Mouse (Mus musculus) thymus, adult 2 months (tissue): ENCODE results near the gene Cdh13.

Experiments used
- CTCF ChIP-seq: fragments of 200-500 bp; IDR thresholded peaks from 2 replicates; pipeline ENCODE4 v1.5.1; 2012; ENCODE audit warnings: mild to moderate bottlenecking, control low read depth, low read length, moderate library complexity, borderline replicate concordance; ENCODE audit not compliant: control insufficient read depth, poor library complexity, insufficient read depth; ENCODE audit errors: extremely low read depth
- POLR2A ChIP-seq: fragments of 200-500 bp; IDR thresholded peaks from 2 replicates; pipeline ENCODE4 v1.6.1; 2012; ENCODE audit warnings: mild to moderate bottlenecking, low read length, control low read depth, moderate library complexity; ENCODE audit not compliant: control insufficient read depth, poor library complexity, insufficient read depth; ENCODE audit errors: extremely low read depth

DNA sequence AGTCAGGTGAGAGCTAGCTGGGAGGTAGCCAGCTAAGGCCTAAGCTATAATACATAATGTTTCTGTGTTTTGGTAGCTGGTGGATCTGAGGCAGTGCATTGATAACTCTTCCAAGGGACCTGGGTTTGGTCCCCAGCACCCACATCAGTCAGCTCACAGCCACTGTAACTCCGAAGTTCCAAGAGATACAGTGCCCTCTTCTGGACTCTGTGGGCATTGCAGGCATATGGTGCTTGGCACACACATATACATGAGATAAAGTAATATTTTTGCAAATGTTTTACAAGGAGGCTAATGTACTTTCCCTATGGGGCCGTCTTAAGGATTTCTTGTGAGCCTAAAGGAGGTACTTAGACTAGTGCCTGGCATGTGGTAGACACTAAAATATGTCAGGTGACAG, 755.8 kb downstream of the Cdh13 start:
- TF ChIP-seq POLR2A (no peak), CTCF (no peak)
